Mouse (Mus musculus): ENCODE results near the gene Krtap5-3.

DNA sequence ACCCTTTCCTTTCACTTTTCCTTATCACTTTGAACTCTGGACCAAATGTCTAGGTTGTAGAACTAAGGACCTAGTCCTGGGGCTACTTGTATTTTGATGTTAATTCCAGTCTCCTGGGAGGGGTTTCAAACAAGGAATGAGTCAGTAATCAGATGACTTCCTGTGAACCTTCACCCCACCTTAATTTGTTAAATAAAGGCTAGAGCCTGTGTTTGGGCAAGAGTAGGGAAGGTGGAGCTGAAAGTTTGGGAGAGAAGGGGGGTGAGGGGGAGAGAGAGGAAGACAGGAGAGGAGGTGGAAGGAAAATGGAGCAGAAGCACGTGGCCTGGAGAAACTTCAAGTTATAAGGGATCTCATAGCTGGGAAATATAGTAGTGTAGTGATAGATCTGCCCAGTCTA, 30.4 kb downstream of the Krtap5-3 start:
- no peak for TF ChIP-seq CTCF (IDR thresholded peaks at IDR 0.05; ENCODE audit: low read depth)
- TF ChIP-seq EP300 (IDR thresholded peaks at IDR 0.05; ENCODE audit: low read depth), result no peak

Data from liver, postnatal 0 days (tissue).